Mouse (Mus musculus) right cerebral cortex, postnatal 10 days (tissue): ENCODE measurements at regions not wholly inside any gene's neighbourhood (a gene's known extent, or its start where the extent isn't known, plus 50 kb on each side); places are given as distances from the start of the nearest gene placed in this dataset.

ENCODE experiments used
- DNase-seq, 2 experiments: peaks; one replicate each; pipeline ENCODE4 v3.0.0; 2021; ENCODE audit warnings: low spot score in 2 of 2

- DNase-seq: no peak
Measured at GRCm38 (mm10) chr3:149811036-149811435, 820.7 kb upstream of the Adgrl2 start.

DNA sequence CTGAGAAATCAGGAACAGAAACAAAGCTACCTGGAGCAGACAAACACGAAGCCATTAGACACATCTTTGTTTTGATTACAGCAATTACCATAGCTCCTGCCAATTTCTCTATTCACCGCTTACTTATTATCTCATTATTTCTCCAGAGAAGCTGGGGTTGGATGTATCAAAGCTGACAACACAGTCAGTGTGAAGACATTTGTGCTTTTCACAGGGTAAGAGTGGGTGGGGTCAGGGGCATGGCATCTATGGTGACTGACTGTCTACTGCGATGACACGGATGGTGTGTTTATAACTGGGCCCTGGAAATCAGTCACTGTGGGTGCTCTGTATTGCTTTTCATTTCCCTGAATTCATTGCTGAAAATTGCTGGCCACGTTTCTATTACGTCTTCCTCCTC lies 815.0 kb upstream of the Adgrl2 start:
- no peak for DNase-seq

GRCm38 (mm10) chr3:149796123-149796522 lies 805.8 kb upstream of the Adgrl2 start:
- DNase-seq: no peak

GRCm38 (mm10) chr3:149791593-149791992 lies 801.2 kb upstream of the Adgrl2 start:
- no peak for DNase-seq

GRCm38 (mm10) chr3:149786096-149786495 lies 795.7 kb upstream of the Adgrl2 start:
- peak in 1 of 2 experiments; percentile 20 for DNase-seq

GRCm38 (mm10) chr3:149783903-149784608 lies 793.7 kb upstream of the Adgrl2 start:
- DNase-seq: no peak

GRCm38 (mm10) chr3:149767847-149768421 lies 777.6 kb upstream of the Adgrl2 start:
- DNase-seq: no peak

DNA sequence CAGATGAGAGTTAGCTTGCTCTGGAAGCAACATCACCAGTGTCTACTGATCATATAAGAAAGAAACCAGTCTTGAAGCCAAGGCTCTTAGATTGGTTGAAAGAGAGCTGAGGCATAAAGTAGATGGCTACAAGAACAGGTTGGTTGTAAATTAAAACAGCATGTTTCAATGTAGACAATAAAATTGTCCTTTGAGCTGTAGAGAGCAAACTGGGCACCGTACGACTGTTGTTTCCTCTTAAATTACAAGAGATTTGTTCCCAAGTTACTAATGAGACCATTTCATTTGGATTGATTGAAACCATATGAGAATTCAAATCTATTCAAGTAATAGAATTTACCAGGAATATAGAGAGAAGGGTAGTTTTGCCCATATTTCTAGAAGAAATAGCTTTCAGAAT lies 770.9 kb upstream of the Adgrl2 start:
- DNase-seq: no peak

- no peak for DNase-seq
Measured at GRCm38 (mm10) chr3:149757910-149758592, 767.7 kb upstream of the Adgrl2 start.

GRCm38 (mm10) chr3:149736069-149736468 lies 745.7 kb upstream of the Adgrl2 start:
- no peak for DNase-seq

- no peak for DNase-seq
Measured at GRCm38 (mm10) chr3:149726212-149726611, 735.9 kb upstream of the Adgrl2 start.

DNA sequence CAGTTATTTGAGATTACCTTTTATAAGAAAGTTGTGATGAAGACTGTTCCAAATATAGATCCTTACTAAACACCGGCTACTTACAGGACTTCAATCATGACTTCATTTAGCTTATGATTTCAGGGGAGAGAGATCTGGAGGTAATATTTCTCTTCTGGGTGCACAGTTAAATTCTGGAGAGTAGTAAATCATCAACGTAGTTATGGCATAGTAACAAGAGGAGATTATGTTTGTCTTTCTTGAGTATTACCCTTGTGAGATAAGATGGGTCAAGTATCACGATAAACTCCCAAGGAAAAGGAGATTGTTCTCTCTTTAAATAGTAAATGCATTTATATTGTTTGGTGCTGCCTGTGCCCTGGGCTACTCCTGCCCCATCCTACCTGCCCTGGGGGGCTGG lies 734.5 kb upstream of the Adgrl2 start:
- no peak for DNase-seq

GRCm38 (mm10) chr3:149721832-149722231 lies 731.5 kb upstream of the Adgrl2 start:
- peak in 1 of 2 experiments; percentile 38 for DNase-seq

DNA sequence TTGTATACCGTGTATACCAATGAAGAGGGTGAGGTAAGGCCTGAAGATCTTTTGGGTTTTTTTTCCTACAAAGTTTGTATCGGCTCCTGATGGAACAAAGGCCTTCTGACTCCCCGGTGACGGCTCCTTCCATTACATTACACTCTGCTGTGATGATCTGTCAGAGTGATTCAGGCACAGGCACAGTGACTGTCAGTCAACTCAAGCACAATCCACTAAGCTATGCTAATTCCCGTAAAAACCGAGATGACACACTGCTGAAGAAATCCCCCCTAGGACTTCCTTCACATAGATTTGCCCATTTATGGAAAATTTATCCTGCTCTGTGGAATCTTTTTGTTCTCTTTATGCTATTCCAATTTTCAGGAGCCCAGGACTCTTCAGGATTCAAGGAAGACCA lies 730.0 kb upstream of the Adgrl2 start:
- DNase-seq: no peak

GRCm38 (mm10) chr3:149705724-149706123 lies 715.4 kb upstream of the Adgrl2 start:
- peak; percentile 26 to 43 for DNase-seq

DNA sequence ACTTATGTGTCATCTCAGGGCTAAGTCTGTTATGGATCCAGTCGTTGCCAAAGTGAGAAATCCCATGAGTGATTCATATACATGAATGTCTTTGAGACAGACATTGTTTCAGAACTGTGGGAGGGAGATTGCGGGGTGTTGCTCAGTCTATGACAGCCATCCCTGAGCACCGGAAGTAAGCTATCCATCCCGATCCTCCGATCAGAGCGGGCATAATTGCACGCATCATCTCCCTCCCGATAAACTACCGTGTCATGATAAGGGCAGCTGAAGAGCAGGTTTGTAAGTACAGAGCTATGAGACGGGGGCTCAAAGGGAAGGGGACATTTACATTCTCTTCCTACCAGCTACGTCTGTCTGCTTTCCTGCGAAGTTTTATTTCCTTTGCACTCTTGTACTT lies 715.0 kb upstream of the Adgrl2 start:
- DNase-seq: no peak

DNA sequence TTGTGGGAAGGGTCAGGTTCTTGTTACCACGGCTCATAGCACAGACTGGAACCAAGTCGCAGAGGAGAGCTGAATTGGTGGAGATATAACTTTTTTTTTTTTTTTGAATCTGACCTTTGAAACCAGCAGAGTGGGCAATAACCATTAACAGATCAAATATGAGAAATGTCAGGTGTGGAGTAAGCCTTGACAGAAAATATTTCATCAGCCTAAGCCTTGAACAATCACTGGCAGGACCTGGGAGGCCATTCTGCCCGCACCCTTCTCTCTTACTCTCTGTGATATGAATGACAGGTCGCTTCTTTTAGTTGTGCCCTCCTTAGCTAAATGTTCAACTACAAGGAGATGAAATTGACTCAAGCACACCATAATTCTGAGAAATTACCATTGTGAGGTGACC lies 714.1 kb upstream of the Adgrl2 start:
- DNase-seq: no peak

GRCm38 (mm10) chr3:149683561-149683960 lies 693.2 kb upstream of the Adgrl2 start:
- no peak for DNase-seq

DNA sequence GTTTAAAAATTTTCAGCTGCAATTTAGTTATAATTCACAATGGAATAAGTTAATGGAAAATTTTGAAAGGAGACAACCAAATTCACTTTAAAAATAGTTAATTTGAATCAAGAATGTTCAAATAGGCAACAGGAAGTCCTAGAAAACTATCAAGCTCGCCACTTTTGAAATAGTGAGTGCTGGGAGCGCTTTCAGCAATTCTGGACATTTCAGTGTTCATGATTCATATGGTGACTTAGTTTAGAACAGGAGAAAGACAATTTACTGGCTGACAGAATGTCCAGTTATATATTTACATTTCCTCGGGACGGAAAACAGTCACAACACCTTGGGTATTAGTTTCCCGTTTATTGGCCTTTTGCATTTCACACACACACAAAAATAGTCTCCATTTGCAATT lies 691.9 kb upstream of the Adgrl2 start:
- DNase-seq: no peak

GRCm38 (mm10) chr3:149673926-149674325 lies 683.6 kb upstream of the Adgrl2 start:
- DNase-seq: no peak

DNA sequence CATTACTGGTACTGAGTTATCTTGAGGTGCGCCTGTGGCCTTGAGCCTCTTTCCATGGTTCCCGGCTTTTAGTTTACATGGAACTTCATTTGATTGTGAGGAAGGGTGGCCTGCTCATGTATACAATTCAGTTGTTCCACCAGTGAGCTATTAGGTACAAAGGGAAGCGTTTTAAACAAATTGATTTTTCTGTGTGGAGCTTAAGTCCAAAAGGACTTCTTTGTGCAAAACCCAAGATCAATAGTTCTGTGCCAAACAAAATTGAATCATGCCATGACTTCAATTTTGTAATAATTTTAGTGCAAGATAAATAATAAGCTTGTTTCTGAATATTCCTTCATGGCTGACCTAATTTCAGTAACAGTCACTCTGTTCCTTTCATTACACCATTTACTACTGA lies 674.3 kb upstream of the Adgrl2 start:
- DNase-seq: no peak

DNA sequence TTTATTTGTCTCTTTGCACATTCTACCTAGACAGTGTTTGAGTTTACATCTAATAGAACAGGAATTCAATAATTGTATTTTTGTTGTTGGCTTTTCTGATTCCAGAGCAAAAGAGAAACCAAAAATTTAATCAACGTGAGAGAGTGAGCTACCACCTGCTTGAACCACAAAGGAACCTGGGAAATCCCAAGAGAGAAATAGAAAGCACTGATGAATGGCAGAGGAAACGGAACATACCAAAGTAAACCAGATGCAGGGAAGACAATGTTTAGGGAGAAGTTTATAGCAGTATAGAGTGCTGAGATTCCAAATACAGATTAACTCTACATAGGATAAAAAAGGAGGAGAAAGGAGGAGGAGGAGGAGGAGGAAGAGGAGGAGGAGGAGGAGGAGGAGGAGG lies 648.0 kb upstream of the Adgrl2 start:
- DNase-seq: no peak

GRCm38 (mm10) chr3:149626186-149626585 lies 635.8 kb upstream of the Adgrl2 start:
- no peak for DNase-seq
